Mouse (Mus musculus) left cerebral cortex, postnatal 10 days (tissue): ENCODE results near the gene Pde7b. TPM values are rescaled to one million over a fixed set of nuclear protein-coding genes. Genes with fewer than 3 reads are reported as not detected.

Experiments used
- total RNA-seq, 2 experiments: library from RNA; stranded (reverse); gene quantifications; 2 replicates each; pipeline ENCODE4 v1.2.3; 2021

The Pde7b gene
- total RNA-seq, 2 experiments from 2014 or later: 16.0 to 21.6 TPM

Other genes starting within 250 kb of the Pde7b start
- 100 to 1,000 TPM; 203 to 215 TPM for gene Ahi1, start 227.5 kb upstream of the Pde7b start, total RNA-seq